16 mouse cellular contexts compared by ENCODE assay signal in genomic region chr1:54552621-54553020, GRCm38 (mm10).
"Had no signal": no experiment of that assay in that cellular context is flagged by ENCODE, and none has a peak within 500 bp of the region (broad histone marks: within the 10 kb centered on the region; RNA-seq: fewer than 3 reads in every experiment).

No protein-coding gene starts in this region.

- H3K27me3 ChIP-seq: neural tube, embryonic 13.5 days; neural tube, embryonic 15.5 days; stomach, embryonic 15.5 days had no signal

- H3K4me1 ChIP-seq: stomach, embryonic 15.5 days had no signal

- H3K9me3 ChIP-seq: neural tube, embryonic 13.5 days; neural tube, embryonic 15.5 days; stomach, embryonic 15.5 days had no signal

- H3K9ac ChIP-seq: neural tube, embryonic 13.5 days; neural tube, embryonic 15.5 days; stomach, embryonic 15.5 days had no signal

- H3K27ac ChIP-seq: neural tube, embryonic 13.5 days; neural tube, embryonic 15.5 days; stomach, embryonic 15.5 days; stomach, postnatal 0 days had no signal

- H3K36me3 ChIP-seq: stomach, embryonic 15.5 days had no signal

- H3K4me2 ChIP-seq: neural tube, embryonic 13.5 days; neural tube, embryonic 15.5 days; stomach, embryonic 15.5 days had no signal

- DNase-seq: retina, postnatal 1 day; right cerebral cortex, adult 18-20 months; right cerebral cortex, postnatal 14 days; right cerebral cortex, postnatal 25 days; right cerebral cortex, postnatal 4 days; spleen, adult 18-20 months; thymus, adult 18-20 months; thymus, adult 2 months; thymus, postnatal 14 days; thymus, postnatal 25 days; thymus, postnatal 36 days; thymus, postnatal 4 days had no signal

- H3K4me3 ChIP-seq: neural tube, embryonic 13.5 days; neural tube, embryonic 15.5 days; stomach, embryonic 15.5 days had no signal
